Mouse (Mus musculus) brain, embryonic 18.5 days (tissue): ENCODE results near the gene Stk33.
"Not testable (repeated sequence)": the region's sequence is repeated elsewhere in the genome, so short reads cannot be mapped to it uniquely, and the experiment has no call there.

Experiments used
- DNase-seq: peaks from one replicate; pipeline ENCODE4 v3.0.0-alpha.2; 2012; ENCODE audit warnings: low read depth, low spot score

The Stk33 gene

DNA sequence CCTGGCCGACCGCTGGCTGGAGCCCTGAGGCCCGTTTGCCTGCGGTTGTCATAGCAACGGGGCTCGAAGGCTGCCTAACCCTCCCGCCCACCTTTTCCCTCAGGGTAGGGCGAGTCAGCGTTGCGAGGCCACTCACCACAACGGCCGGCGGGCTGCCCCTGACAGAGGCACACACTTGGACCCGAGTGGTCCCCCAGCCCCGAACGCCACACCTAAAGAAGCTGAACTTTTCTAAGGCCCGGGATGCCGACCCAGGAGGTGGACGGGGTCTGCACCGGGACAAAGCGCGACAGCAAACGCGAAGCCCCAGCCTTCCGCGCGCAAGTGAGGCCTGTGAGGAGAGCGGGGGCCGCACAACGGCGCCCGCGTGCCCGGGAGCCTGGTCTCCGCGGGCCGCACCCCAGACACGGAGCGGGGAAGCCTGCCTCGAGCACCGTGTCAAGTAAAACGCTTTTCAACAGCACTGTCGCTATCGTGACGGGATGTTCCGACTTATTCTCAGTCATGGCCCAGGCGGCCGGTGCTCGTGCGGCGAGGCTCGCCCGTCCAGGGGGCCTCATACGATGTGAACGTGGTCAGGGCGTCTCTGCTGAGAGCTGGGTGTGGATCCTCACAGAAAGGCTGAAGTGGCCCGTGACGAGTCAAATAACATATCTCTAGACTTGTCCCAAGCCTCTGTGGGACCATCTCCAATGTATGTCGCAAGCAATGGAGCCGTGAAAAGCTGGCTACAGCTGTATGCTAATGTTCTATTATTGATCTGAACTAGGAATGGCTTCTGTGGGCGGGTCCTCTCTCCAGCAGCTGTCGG is at the start of gene Stk33:
Gene Stk33, minus strand, starts transcription at position 301 of the 811 bp plus-strand sequence.
- DNase-seq = no peak

- DNase-seq = no peak
Observed at GRCm38 (mm10) chr7:109484221-109484620, 45.3 kb upstream of the Stk33 start.

GRCm38 (mm10) chr7:109480765-109481197 is 41.9 kb upstream of the Stk33 start:
- no peak for DNase-seq

GRCm38 (mm10) chr7:109477926-109478325 is 39.0 kb upstream of the Stk33 start:
- DNase-seq = no peak

DNA sequence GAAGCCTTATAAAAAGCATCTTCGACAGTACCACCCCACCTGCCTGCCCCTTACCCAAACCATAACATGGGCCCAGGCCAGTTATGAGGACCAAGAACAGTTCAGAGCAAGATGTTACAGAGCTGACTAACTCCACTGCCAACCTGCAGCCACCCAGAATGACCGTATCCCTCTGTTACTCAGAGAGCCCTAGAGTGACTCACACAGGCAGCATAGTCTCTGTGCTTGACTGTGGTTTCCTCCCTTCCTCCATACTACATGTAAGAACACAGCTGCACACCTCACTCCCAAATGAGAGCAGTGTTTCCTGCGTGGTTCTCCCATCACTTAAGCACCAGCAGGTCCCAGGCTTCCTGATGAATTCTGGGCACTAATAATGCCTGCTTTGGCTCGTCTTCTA is 31.8 kb upstream of the Stk33 start:
- no peak for DNase-seq

DNA sequence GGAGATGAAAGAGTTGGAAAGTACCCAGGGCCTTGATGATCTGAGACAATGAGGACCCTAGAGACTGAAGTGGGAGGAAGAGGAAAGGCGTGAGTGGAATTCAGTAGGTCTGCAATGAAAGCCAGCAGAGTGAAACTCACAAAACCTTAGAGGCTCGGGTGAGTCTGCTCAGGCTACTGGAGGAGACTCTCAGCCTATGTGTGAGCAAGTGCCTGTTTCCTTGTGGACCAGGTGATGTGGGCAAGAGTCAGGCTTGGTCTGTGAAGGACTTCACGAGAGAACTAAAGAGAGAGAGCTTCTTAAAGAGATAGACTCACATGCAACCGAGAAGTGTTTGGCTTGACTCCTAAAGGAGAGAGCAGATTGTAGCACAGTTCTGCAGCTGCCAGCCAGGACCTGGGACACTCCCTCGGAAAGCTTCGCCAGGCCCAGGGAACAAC is 29.4 kb upstream of the Stk33 start:
- no peak for DNase-seq

DNA sequence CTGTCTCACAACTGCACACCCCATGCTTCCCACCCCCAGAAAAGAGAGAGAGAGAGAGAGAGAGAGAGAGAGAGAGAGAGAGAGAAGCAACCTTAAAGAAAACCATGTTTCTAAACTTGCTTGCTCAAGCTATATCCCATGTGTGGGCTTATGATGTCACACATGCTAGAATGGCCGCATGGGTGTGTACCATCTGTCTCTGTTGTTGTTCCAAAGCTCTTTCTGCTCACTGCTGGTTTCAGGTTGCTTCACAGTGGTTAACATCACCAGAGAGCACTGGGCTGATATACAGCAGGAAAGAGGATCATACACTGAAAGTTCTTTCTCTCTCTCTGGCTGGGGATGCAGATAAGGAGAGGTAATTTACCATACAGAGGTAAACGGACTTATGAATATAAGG is 28.7 kb upstream of the Stk33 start:
- DNase-seq = no peak

DNA sequence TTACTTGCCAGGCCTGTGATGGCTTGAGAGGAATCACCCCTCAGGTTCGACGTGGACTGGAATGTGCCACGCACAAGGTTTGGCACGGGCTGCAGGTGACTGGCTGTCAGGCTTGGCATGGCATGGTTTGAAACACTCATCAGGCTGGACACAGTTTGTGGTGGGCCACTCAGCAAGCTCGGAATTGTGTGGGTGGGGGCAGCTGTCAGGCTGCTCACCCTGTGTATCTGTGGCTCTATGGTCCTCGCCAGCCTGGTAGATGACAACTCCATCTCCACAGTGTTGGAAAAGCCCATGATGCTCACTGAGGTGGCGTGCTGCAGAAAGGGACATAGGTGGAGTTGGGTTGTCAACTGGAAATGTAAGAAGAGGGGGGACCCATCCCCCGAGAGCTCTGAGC is 21.8 kb upstream of the Stk33 start:
- DNase-seq = no peak

DNA sequence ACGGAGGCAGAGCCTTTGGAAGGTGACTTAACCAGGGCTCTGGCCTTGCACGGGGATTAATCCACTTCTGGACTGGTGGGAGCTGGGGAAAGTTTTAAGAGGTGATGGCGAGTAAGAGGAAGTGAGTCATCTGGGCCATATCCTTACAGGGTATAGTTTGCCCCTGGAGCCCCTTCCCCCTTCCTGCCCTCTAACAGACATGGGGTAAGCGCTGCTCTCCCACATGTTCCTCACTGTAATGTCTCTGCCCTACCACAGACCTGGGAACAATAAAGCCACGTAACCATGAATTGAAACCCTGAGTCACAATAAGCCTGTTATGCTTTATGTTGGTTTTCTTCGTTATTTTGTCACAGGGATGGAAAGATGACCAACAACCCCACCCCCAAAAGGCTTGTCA is 17.7 kb upstream of the Stk33 start:
- DNase-seq = no peak

GRCm38 (mm10) chr7:109455748-109456147 is 16.9 kb upstream of the Stk33 start:
- no peak for DNase-seq

DNA sequence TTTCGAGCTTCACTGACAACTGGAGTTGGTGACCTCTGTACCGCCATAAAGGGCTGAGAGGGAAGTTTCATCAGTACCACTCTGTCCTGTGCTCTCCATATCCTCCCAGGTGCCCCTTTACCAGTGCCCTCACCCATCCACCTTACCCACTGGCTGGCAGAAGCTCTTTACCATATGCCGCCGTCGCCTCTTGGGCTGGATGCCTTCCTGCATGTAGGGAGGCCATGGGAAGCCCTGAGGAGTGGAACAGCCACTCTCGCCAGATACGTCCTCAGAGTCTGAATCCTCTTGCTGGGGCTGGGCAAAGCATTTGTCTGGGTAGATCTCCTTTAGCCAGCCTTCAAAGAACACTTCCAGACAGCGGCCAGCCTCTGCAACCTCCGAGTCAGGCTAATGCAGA is 16.0 kb upstream of the Stk33 start:
- no peak for DNase-seq

DNA sequence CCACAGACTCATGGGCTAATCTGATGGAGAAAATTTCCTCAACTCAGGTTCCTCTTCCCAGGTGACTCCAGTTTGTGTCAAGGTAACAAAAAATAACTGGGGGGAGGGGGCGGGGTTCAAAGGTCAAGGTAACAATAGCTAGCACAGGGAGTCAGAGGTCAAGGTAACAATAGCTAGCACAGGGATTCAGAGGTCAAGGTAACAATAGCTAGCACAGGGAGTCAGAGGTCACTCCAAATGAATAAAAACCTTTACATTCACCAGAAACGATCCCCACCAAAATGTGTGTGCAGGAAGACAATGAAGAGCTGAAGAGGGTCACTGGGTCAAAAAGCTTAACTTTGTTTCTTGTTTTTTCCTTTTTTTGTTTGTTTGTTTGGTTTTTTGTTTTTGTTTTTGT is 9.2 kb upstream of the Stk33 start:
- no peak for DNase-seq

DNA sequence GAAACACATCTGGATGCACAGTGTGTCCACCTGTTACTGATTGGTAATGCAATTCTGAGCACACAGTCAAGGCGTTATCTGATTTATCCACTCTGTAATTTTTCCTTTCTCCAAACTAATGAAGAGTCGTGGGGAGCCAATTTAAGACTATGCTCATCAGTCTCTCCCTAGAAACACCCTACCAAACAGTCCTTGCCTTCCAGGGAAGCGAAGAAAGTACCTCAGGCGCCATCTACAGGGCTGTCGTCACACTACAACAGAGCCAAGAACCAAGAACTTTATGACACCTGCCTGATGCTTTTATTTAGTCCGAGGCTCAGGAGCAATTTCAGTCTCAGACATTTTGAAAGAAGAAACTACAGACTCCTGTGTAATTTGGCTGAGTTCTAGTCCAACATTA is 6.1 kb upstream of the Stk33 start:
- no peak for DNase-seq

GRCm38 (mm10) chr7:109442739-109443138 is 3.9 kb upstream of the Stk33 start:
- DNase-seq = no peak

- no peak for DNase-seq
Observed at GRCm38 (mm10) chr7:109440697-109441269, 1.9 kb upstream of the Stk33 start.

DNA sequence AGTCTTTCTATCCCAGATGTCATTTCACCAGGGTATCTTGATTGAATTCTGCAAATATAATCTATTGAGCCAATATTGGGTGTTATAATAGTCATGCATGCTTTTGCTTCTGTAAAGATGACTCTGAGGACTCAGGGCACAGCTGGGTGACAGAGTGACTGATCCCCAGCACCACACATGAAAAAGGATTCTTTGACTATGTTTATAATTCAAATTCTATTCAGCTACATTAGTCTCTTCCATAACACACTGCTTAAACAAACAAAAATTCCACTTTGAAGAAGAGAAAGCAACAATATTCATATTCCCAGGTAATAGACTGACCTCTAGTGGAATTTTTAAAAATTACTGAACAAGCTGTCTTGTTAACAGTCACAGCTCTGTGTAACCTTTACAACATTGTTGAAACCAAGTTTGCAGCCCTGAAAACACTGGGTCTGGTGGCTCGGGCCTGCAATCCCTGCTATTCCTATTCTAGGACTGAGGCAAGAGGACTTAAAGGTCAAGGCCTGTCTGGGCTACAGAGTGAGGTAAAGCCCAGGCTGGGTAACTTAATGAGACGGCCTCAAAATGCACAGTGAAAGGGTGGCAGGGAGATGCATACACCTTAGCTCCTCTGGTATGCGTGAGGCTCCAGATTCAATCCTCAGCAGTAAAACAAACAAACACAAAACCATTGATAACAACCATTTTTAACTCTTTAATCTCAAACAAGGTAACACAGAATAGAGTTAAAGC is 14.3 kb downstream of the Stk33 start:
- no peak for DNase-seq

DNA sequence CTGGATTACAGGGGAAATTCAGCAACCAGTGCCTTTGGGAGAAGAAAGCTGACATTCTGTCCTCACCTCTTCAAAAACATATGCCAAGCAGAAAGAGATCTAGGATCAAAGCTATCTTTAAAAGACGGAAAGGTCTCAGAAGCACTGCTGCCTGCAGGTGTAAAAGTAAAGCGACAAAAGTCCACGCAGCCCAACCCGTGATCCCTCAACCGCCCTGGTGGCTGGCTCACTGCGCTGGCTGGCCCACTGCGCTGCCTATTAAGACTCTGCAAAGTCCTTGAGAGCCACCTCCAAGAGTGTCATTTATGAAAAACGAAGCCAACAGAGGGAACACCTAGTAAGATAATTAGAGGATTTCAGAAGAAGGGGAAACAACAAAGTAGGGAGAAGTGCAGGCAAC is 16.1 kb downstream of the Stk33 start:
- DNase-seq = no peak

DNA sequence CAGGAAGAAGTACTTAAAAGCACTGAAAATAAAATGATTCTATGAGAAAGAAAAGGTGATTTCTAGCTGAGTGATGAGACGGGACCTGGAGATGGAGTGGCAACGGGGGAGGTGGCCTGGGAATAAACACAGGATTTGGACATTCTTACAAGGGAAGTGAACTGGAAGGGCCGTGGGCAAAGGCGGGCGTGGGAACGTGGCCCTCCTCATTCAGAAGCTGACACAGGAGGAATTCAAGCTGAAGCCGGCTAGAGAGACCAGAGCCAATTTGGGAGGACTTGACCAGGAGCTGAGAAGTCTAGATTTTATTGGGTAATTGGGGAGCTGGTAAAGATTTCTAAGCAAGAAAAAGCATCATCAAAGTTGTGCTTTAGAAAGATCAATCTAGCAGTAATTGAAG is 33.4 kb downstream of the Stk33 start:
- no peak for DNase-seq

DNA sequence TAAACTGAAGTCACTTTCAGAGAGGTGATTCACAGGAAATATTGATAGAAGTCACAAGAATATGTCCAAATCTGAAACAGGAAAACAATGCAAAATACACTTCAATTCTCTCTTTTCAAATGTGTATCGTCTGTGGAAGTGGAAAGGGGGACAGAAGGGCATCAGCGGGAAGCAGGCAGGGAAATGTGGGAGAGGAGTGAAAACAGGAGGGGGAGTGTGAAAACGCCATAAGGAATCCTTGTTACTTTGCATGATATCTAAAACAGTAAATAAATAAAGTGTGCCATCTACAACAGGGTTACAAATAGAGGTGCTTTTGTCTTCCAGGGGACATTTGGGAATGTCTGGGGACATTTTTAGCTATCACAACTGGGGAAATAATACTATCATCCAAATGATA is 39.6 kb downstream of the Stk33 start:
- DNase-seq = peak; percentile 16

DNA sequence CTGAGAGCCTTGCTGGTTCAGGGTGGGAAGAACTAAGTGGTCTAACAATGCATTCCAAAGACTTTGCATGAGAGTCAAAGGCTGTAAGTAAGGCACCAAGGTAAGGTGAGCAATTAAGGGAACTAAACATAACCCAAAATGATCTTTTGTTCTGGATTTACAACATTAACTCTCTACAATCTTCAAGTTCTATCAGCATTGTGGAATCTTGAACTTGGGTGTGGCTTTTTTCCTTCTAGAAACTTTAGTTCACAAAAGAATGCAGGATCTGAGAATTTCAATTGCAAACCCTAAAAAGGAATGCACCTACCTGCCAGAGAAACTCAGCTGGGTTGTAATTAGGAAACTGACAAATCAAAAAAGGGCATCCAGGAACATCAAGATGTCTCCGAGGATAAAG is 57.8 kb downstream of the Stk33 start:
- no peak for DNase-seq

GRCm38 (mm10) chr7:109373556-109373955 is 65.3 kb downstream of the Stk33 start:
- not testable (repeated sequence) for DNase-seq

DNA sequence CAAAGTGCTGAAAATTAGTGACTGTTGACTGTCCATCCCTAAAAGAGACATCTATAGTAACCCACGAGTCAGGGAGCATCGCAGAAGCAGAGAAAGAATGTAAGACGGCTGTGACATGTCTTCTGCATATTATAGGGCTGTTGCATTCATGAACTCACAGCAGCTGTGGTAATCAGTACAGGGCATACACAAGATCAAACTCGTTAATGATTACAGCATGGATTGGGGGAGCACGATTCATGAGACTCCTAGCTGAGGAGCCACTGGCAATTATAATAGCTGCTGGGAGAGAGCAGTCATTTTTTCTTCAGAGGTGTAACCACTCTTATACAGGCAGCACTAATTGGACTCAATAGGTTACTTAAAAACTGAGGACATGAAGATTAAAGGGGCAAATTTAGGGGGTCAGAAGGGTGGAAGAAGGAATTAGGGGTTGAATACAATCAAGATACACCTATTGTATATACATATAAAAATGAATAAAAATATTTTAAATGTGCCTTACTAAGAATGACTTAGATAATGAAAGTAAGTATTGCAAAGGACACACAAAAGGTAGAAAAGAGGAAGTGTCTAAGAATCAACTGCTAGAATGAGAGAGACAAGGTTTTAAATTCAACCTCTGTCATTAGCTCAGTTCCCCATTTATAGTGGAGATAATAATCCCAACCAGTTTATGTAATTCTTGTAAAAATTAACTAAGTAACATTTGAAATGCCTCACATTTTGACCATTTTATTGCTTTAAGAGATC is 80.3 kb downstream of the Stk33 start:
- DNase-seq = no peak
